Mouse (Mus musculus): ENCODE results near the gene Lrrc8b.

DNA sequence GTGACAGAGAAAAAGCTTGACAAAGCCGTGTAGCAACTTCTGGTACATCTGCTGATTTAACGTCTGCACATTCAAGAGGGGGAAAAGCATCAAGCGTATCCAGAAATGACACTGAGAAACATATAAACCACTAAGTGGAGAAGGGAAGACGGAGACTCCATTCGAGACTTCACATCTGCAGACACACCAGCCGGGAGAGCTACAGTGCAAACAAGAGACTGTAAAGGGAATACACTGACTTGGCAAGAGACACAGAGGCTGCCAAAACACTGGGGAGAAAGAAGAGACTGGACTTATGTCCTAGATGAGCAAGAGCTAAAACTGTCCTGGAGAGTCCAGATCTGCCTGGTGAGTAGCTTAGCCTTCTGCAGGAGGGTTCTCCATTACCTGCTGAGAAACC, 16.6 kb upstream of the Lrrc8b start:
- TF ChIP-seq CTCF (IDR thresholded peaks at IDR 0.05; ENCODE audit: borderline replicate concordance, insufficient read depth, low read depth, low read length) = no peak
- TF ChIP-seq POLR2A (IDR thresholded peaks at IDR 0.05; ENCODE audit: borderline replicate concordance, insufficient read depth, low read length) = no peak
